Mouse (Mus musculus) thymus, adult 2 months (tissue): ENCODE results near the gene Dhrs13.

ENCODE experiments used
- CTCF ChIP-seq: fragments of 200-500 bp; IDR thresholded peaks from 2 replicates; pipeline ENCODE4 v1.5.1; 2012; ENCODE audit warnings: mild to moderate bottlenecking, control low read depth, low read length, moderate library complexity, borderline replicate concordance; ENCODE audit not compliant: control insufficient read depth, poor library complexity, insufficient read depth; ENCODE audit errors: extremely low read depth
- POLR2A ChIP-seq: fragments of 200-500 bp; IDR thresholded peaks from 2 replicates; pipeline ENCODE4 v1.6.1; 2012; ENCODE audit warnings: mild to moderate bottlenecking, low read length, control low read depth, moderate library complexity; ENCODE audit not compliant: control insufficient read depth, poor library complexity, insufficient read depth; ENCODE audit errors: extremely low read depth

GRCm38 (mm10) chr11:78066641-78067040 lies 34.6 kb downstream of the Dhrs13 start:
- TF ChIP-seq CTCF (no peak), POLR2A (no peak)
